ENCODE assay signal across 8 mouse cellular contexts in genomic region chr13:43304018-43304431, GRCm38 (mm10). TPM values are rescaled to one million over a fixed set of nuclear protein-coding genes. Genes with fewer than 3 reads are reported as not detected.
DNase-seq lines count a peak whose midpoint lies in the region; ATAC-seq and TF ChIP-seq lines count a peak whose summit lies in the region.

Gene Gfod1 (minus strand): TSS chr13:43304172.

- peaks cover under 1% of the 10 kb centered on the region for H3K9me3 ChIP-seq in forebrain, embryonic 10.5 days
- no peaks in the 10 kb centered on the region for H3K9me3 ChIP-seq in heart, embryonic 15.5 days (replicated peaks)
- no peaks in the 10 kb centered on the region for H3K9me3 ChIP-seq in liver, embryonic 14.5 days (ENCODE audit: control insufficient read depth, low read length)
- no peaks in the 10 kb centered on the region for H3K9me3 ChIP-seq in neural tube, embryonic 11.5 days (ENCODE audit: control insufficient read depth, low read length)
- H3K9me3 ChIP-seq in stomach, postnatal 0 days (ENCODE audit: control insufficient read depth, low read length): no peaks in the 10 kb centered on the region

- TF ChIP-seq EP300 in liver, embryonic 14.5 days (IDR thresholded peaks at IDR 0.05; ENCODE audit: low read depth): 0 out of 2 replicates have a peak, but pooled peaks have one; percentile 15
- TF ChIP-seq EP300 in stomach, postnatal 0 days (optimal IDR thresholded peaks at IDR 0.05): no peak

- H3K9ac ChIP-seq in heart, embryonic 15.5 days: peak within 1 kb of the TSS; percentile 72
- H3K9ac ChIP-seq in liver, embryonic 14.5 days (replicated peaks): peak within 1 kb of the TSS; percentile 43
- H3K9ac ChIP-seq in neural tube, embryonic 11.5 days (ENCODE audit: low read length): peak within 1 kb of the TSS; percentile 70
- H3K9ac ChIP-seq in stomach, postnatal 0 days (ENCODE audit: low read length): peak within 1 kb of the TSS; percentile 69

- peaks cover 81% of the 10 kb centered on the region for H3K27me3 ChIP-seq in forebrain, embryonic 10.5 days (ENCODE audit: poor library complexity, severe bottlenecking)
- 0 out of 2 replicates have a peak, but pooled peaks cover 3% of the 10 kb centered on the region for H3K27me3 ChIP-seq in heart, embryonic 15.5 days
- peaks cover 45% of the 10 kb centered on the region for H3K27me3 ChIP-seq in liver, embryonic 14.5 days (ENCODE audit: control insufficient read depth, insufficient read depth, low read length)
- peaks cover 20% of the 10 kb centered on the region for H3K27me3 ChIP-seq in neural tube, embryonic 11.5 days (ENCODE audit: control insufficient read depth, insufficient read depth, low read length)
- H3K27me3 ChIP-seq in stomach, postnatal 0 days (ENCODE audit: control insufficient read depth, insufficient read depth, low read length): no peaks in the 10 kb centered on the region

- H3K4me1 ChIP-seq in brown adipose tissue, adult 24 weeks (ENCODE audit: control insufficient read depth, insufficient read depth, insufficient read length, low read length): 0 out of 2 replicates have a peak, but pooled peaks cover 5% of the 10 kb centered on the region
- H3K4me1 ChIP-seq in forebrain, embryonic 10.5 days: peaks cover 62% of the 10 kb centered on the region
- H3K4me1 ChIP-seq in heart, embryonic 15.5 days (replicated peaks): peaks cover 43% of the 10 kb centered on the region
- peaks cover 3 to 14% of the 10 kb centered on the region in 2 experiments; a peak in 3 of 4 replicates for H3K4me1 ChIP-seq in liver, embryonic 14.5 days (replicated peaks; ENCODE audit: control insufficient read depth in 2 of 2, insufficient read depth in 2 of 2, low read length in 1 of 2)
- peaks cover 10% of the 10 kb centered on the region for H3K4me1 ChIP-seq in neural tube, embryonic 11.5 days (ENCODE audit: control insufficient read depth, insufficient read depth, low read length)
- peaks cover 2% of the 10 kb centered on the region; the same call in 1 of the 2 replicates for H3K4me1 ChIP-seq in stomach, postnatal 0 days (replicated peaks; ENCODE audit: control insufficient read depth, insufficient read depth)

- peak; percentile 96 for ATAC-seq in heart, embryonic 15.5 days (replicated peaks; ENCODE audit: insufficient number of reproducible peaks, insufficient read depth, low FRiP score, low read depth)
- peak; percentile 96 for ATAC-seq in liver, embryonic 14.5 days (ENCODE audit: insufficient read depth)
- ATAC-seq in neural tube, embryonic 11.5 days (ENCODE audit: insufficient read depth, low FRiP score, low TSS enrichment): peak; percentile 92
- peak; percentile 97 for ATAC-seq in stomach, postnatal 0 days (ENCODE audit: low FRiP score, low TSS enrichment)

- WGBS in forebrain, embryonic 10.5 days: under 1% methylated on average over 52 of the region's 53 CpGs
- WGBS in heart, embryonic 15.5 days: under 1% methylated on average over 52 of the region's 53 CpGs
- 1% methylated on average over 42 of the region's 53 CpGs for WGBS in liver, embryonic 14.5 days (ENCODE audit: insufficient replicate concordance)
- under 1% methylated on average over 52 of the region's 53 CpGs for WGBS in neural tube, embryonic 11.5 days
- WGBS in stomach, postnatal 0 days: 1% methylated on average over 46 of the region's 53 CpGs

- peak within 1 kb of the TSS; percentile 98 for H3K4me2 ChIP-seq in heart, embryonic 15.5 days
- peak within 1 kb of the TSS; percentile 79 for H3K4me2 ChIP-seq in liver, embryonic 14.5 days (ENCODE audit: low read depth)
- peak within 1 kb of the TSS; percentile 99 for H3K4me2 ChIP-seq in neural tube, embryonic 11.5 days (ENCODE audit: low read depth)
- peak within 1 kb of the TSS; percentile 99 for H3K4me2 ChIP-seq in stomach, postnatal 0 days (replicated peaks; ENCODE audit: low read depth)

- peak within 1 kb of the TSS; percentile 80 for H3K27ac ChIP-seq in brown adipose tissue, adult 24 weeks (replicated peaks; ENCODE audit: low read depth, low read length)
- H3K27ac ChIP-seq in forebrain, embryonic 10.5 days: peak within 1 kb of the TSS; percentile 82
- peak within 1 kb of the TSS; percentile 92 for H3K27ac ChIP-seq in heart, embryonic 15.5 days
- no peak within 1 kb of the TSS for H3K27ac ChIP-seq in liver, embryonic 14.5 days
- peak within 1 kb of the TSS; percentile 81 for H3K27ac ChIP-seq in neural tube, embryonic 11.5 days (ENCODE audit: low read depth, low read length)
- peak within 1 kb of the TSS; percentile 87 for H3K27ac ChIP-seq in stomach, postnatal 0 days (replicated peaks)

- peak; percentile 97 for DNase-seq in CD4-positive, CD25-positive, alpha-beta regulatory T cell, adult 2 months (ENCODE audit: low read depth, low spot score)
- DNase-seq in forebrain, embryonic 10.5 days (ENCODE audit: extremely low spot score, low spot score): peak; percentile 94
- peak; percentile 97 to 99 for DNase-seq in kidney, postnatal 25 days
- DNase-seq in liver, embryonic 14.5 days (ENCODE audit: low read depth in 3 of 3, low spot score in 3 of 3): peak; percentile 63 to 81 (median 72)
- peak; percentile 96 for DNase-seq in neural tube, embryonic 11.5 days (ENCODE audit: low spot score)
- peak; percentile 98 for DNase-seq in stomach, postnatal 0 days (ENCODE audit: low spot score)

- H3K4me3 ChIP-seq in brown adipose tissue, adult 24 weeks (ENCODE audit: insufficient read depth, low read depth, low read length): peak within 1 kb of the TSS; percentile 94
- peak within 1 kb of the TSS; percentile 81 for H3K4me3 ChIP-seq in forebrain, embryonic 10.5 days
- peak within 1 kb of the TSS; percentile 68 for H3K4me3 ChIP-seq in heart, embryonic 15.5 days
- peak within 1 kb of the TSS; percentile 44 to 61 for H3K4me3 ChIP-seq in liver, embryonic 14.5 days (ENCODE audit: insufficient read depth in 1 of 2, low read depth in 2 of 2, low read length in 2 of 2)
- peak within 1 kb of the TSS; percentile 66 for H3K4me3 ChIP-seq in neural tube, embryonic 11.5 days (ENCODE audit: low read depth, low read length)
- peak within 1 kb of the TSS; percentile 67 for H3K4me3 ChIP-seq in stomach, postnatal 0 days (ENCODE audit: low read depth, low read length)

- peak; percentile 36 for TF ChIP-seq CTCF in liver, embryonic 14.5 days (IDR thresholded peaks at IDR 0.05; ENCODE audit: low read depth)
- peak; percentile 64 for TF ChIP-seq CTCF in stomach, postnatal 0 days (IDR thresholded peaks at IDR 0.05; ENCODE audit: low read depth)

- H3K36me3 ChIP-seq in forebrain, embryonic 10.5 days (replicated peaks): no peaks in the 10 kb centered on the region
- no peaks in the 10 kb centered on the region for H3K36me3 ChIP-seq in heart, embryonic 15.5 days
- H3K36me3 ChIP-seq in liver, embryonic 14.5 days (replicated peaks; ENCODE audit: control insufficient read depth, insufficient read depth, low read depth): no peaks in the 10 kb centered on the region
- no peaks in the 10 kb centered on the region for H3K36me3 ChIP-seq in neural tube, embryonic 11.5 days (ENCODE audit: control insufficient read depth, insufficient read depth, low read length)
- H3K36me3 ChIP-seq in stomach, postnatal 0 days (ENCODE audit: control insufficient read depth, insufficient read depth, low read length): no peaks in the 10 kb centered on the region

RNA-seq across cellular contexts. Expression of gene Gfod1, which starts in this region (rescaled TPM):
- polyA plus RNA-seq in brown adipose tissue, adult 24 weeks (2012; ENCODE audit: insufficient read depth, insufficient read length, missing spikeins): 4.4 and 7.7 TPM in 2 replicates
- 0.18 and 0.22 TPM in 2 replicates for polyA plus RNA-seq in forebrain, embryonic 10.5 days (2016; fragmentation: Nextera tagmentation; extraction: Ambion mirVana)
- 0.73 and 0.81 TPM in 2 replicates for polyA plus RNA-seq in heart, embryonic 15.5 days (2015; fragmentation: Nextera tagmentation; extraction: Ambion mirVana)
- polyA plus RNA-seq in liver, embryonic 14.5 days (2012; rRNA removed): 0.41 and 0.50 TPM in 2 replicates
- 0.20 and 0.42 TPM in 2 replicates for polyA plus RNA-seq in liver, embryonic 14.5 days (2014; fragmentation: Nextera tagmentation; extraction: Ambion mirVana)
- 0.66 and 0.78 TPM in 2 replicates for polyA plus RNA-seq in neural tube, embryonic 11.5 days (2014; fragmentation: Nextera tagmentation; extraction: Ambion mirVana)
- 0.57 and 1.1 TPM in 2 replicates for polyA plus RNA-seq in stomach, postnatal 0 days (2015; fragmentation: Nextera tagmentation; extraction: Ambion mirVana)

Comparison
In these comparisons a context has a peak if more than half of its experiments do, and no peak if none do; other contexts are left out.
1. Peak in DNase-seq, H3K4me3 ChIP-seq and H3K27ac ChIP-seq in forebrain, embryonic 10.5 days; RNA of the gene not detected or under 1 TPM.
2. Peak in ATAC-seq, H3K4me3 ChIP-seq, H3K27ac ChIP-seq, H3K9ac ChIP-seq and H3K4me2 ChIP-seq in heart, embryonic 15.5 days; RNA of the gene not detected or under 1 TPM.
3. Peak in DNase-seq, ATAC-seq, H3K4me3 ChIP-seq, H3K9ac ChIP-seq and H3K4me2 ChIP-seq in liver, embryonic 14.5 days; RNA of the gene not detected or under 1 TPM.
4. Peak in DNase-seq, ATAC-seq, H3K4me3 ChIP-seq, H3K27ac ChIP-seq, H3K9ac ChIP-seq and H3K4me2 ChIP-seq in neural tube, embryonic 11.5 days; RNA of the gene not detected or under 1 TPM.